Mouse (Mus musculus) forebrain, embryonic 16.5 days (tissue): ENCODE results near the gene Lrrk2. TPM values are rescaled to one million over a fixed set of nuclear protein-coding genes. Genes with fewer than 3 reads are reported as not detected.
"Not testable (repeated sequence)": the region's sequence is repeated elsewhere in the genome, so short reads cannot be mapped to it uniquely, and the experiment has no call there.

Experiments used
- ATAC-seq: fragments of 200-750 bp; cut with Nextera tagmentation; 2 replicates; pipeline ENCODE4 v1.8.0; 2017; ENCODE audit warnings: mild to moderate bottlenecking, moderate library complexity
- H3K27ac ChIP-seq: fragments of 300-500 bp; sonication (generic); 2 replicates; pipeline ENCODE4 v1.5.1; 2014; ENCODE audit warnings: low read length, control low read depth
- H3K27me3 ChIP-seq: fragments of 300-500 bp; sonication (generic); replicated peaks from 2 replicates; pipeline ENCODE4 v1.6.1; 2014; ENCODE audit warnings: low read length; ENCODE audit not compliant: control insufficient read depth, insufficient read depth
- H3K36me3 ChIP-seq: fragments of 300-500 bp; sonication (generic); 2 replicates; pipeline ENCODE4 v1.6.1; 2014; ENCODE audit not compliant: control insufficient read depth, insufficient read depth
- H3K4me1 ChIP-seq: fragments of 300-500 bp; sonication (generic); replicated peaks from 2 replicates; pipeline ENCODE4 v1.6.1; 2014; ENCODE audit warnings: low read length; ENCODE audit not compliant: control insufficient read depth, insufficient read depth
- H3K4me2 ChIP-seq: fragments of 300-500 bp; sonication (generic); 2 replicates; pipeline ENCODE4 v1.6.1; 2014; ENCODE audit warnings: mild to moderate bottlenecking, low read length, control low read depth
- H3K4me3 ChIP-seq: fragments of 300-500 bp; sonication (generic); replicated peaks from 2 replicates; pipeline ENCODE4 v1.5.1; 2014; ENCODE audit warnings: mild to moderate bottlenecking, low read length, control low read depth
- H3K9ac ChIP-seq: fragments of 300-500 bp; sonication (generic); replicated peaks from 2 replicates; pipeline ENCODE4 v1.6.1; 2014; ENCODE audit warnings: low read depth, low read length, control low read depth
- H3K9me3 ChIP-seq: fragments of 300-500 bp; sonication (generic); 2 replicates; pipeline ENCODE4 v1.6.1; 2016; ENCODE audit warnings: low read length; ENCODE audit not compliant: control insufficient read depth
- WGBS: fragments of 180-500 bp; shearing (Covaris S2); extraction: QIAGEN DNeasy Blood & Tissue Kit; methylation state at CpG from one replicate; pipeline ENCODE4 v1.1.7; 2014; 5-methylcytosine and 5-hydroxymethylcytosine counted together
- polyA plus RNA-seq: library from polyadenylated mRNA; unstranded; fragments of >200 nt; fragmentation: Nextera tagmentation; extraction: Ambion mirVana; gene quantifications from 2 replicates; pipeline ENCODE4 v1.2.1, GENCODE M21; 2015

Gene Lrrk2
- polyA plus RNA-seq, 1 experiment from 2014 or later: 1.8 TPM

DNA sequence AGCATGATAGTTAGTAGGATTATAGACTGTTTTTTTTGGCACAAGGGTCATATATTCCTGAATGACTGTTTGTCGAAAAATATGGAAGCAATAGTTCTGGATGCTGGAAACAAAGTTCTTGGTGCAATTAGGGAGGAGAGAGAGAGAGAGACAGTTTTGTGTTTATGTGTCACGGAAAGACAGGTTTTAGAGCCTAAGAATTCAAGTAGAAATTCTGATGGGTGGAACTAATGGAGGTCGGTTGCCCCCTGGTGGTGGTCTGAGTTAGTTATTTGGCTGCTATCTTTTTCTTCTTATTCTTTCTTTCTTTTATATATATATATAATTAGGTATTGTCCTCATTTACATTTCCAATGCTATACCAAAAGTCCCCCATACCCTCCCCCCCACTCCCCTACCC is 81.6 kb downstream of the Lrrk2 start:
- no peaks in the 10 kb centered on the region for H3K9me3 ChIP-seq
- no peaks in the 10 kb centered on the region for H3K27me3 ChIP-seq
- no peak overlapping the region for H3K9ac ChIP-seq
- WGBS: 25% methylated on average over 3 of the region's 3 CpGs
- no peak overlapping the region for H3K4me3 ChIP-seq
- H3K4me2 ChIP-seq: 0 out of 2 replicates have a peak overlapping the region, but pooled peaks have one; percentile 19
- no peaks in the 10 kb centered on the region for H3K36me3 ChIP-seq
- no peak overlapping the region for H3K27ac ChIP-seq
- peak; percentile 40; the same call in 1 of the 2 replicates for ATAC-seq
- no peaks in the 10 kb centered on the region for H3K4me1 ChIP-seq

DNA sequence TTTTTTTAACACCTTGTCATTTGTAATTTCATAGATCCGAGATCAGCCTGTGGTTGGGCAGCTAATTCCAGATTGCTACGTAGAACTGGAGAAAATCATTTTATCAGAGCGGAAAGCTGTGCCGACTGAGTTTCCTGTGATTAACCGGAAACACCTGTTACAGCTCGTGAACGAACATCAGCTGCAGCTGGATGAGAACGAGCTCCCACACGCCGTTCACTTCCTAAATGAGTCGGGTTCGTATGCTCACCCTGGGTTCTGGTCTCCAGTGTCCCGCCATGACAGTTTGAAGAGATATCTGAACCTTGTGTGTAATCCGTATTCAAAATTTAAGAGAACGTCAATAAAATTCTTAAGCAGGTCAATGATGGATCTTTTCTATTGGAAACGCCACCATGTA is 82.8 kb downstream of the Lrrk2 start:
- H3K9me3 ChIP-seq: no peaks in the 10 kb centered on the region
- no peak for ATAC-seq
- WGBS: 89% methylated on average over 16 of the region's 16 CpGs

GRCm38 (mm10) chr15:91772041-91772440 is 99.1 kb downstream of the Lrrk2 start:
- H3K4me3 ChIP-seq: no peak overlapping the region
- no peak for ATAC-seq
- H3K4me2 ChIP-seq: no peak overlapping the region
- H3K9me3 ChIP-seq: no peaks in the 10 kb centered on the region
- no peaks in the 10 kb centered on the region for H3K36me3 ChIP-seq
- no peak overlapping the region for H3K9ac ChIP-seq
- H3K4me1 ChIP-seq: no peaks in the 10 kb centered on the region
- H3K27me3 ChIP-seq: no peaks in the 10 kb centered on the region
- no peak overlapping the region for H3K27ac ChIP-seq
- 40% methylated on average over 4 of the region's 4 CpGs for WGBS

More for the DNA sequence above, 82.8 kb downstream of the Lrrk2 start:
- Histone ChIP-seq H3K36me3 (no peaks in the 10 kb centered on the region), H3K4me1 (no peaks in the 10 kb centered on the region), H3K9ac (no peak overlapping the region), H3K4me2 (no peak overlapping the region), H3K27me3 (no peaks in the 10 kb centered on the region), H3K27ac (no peak overlapping the region), H3K4me3 (no peak overlapping the region)

DNA sequence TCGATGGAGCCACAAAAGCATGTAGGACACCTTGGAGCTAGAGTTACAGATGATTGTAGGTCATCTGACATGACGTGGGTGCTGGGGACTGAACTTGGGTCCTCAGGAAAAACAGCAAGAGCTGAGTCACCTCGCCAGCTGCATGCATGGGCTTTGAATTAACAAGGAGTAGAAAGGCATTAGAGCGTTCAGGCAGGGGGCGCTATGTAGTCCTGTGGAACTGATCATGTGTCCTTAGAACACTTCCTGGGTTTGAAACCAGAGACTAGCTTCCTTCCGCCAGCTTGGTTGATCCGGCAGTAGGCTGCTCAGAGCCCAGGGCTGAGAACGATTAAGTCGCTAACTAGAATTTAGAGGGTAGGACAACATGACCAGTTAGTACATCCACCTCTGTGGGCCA is 106.2 kb downstream of the Lrrk2 start:
- Histone ChIP-seq H3K9ac (no peak overlapping the region), H3K27ac (no peak overlapping the region), H3K36me3 (no peaks in the 10 kb centered on the region), H3K4me2 (no peak overlapping the region), H3K4me3 (no peak overlapping the region), H3K9me3 (no peaks in the 10 kb centered on the region), H3K27me3 (no peaks in the 10 kb centered on the region), H3K4me1 (no peaks in the 10 kb centered on the region)
- 90% methylated on average over 9 of the region's 9 CpGs for WGBS
- no peak for ATAC-seq

DNA sequence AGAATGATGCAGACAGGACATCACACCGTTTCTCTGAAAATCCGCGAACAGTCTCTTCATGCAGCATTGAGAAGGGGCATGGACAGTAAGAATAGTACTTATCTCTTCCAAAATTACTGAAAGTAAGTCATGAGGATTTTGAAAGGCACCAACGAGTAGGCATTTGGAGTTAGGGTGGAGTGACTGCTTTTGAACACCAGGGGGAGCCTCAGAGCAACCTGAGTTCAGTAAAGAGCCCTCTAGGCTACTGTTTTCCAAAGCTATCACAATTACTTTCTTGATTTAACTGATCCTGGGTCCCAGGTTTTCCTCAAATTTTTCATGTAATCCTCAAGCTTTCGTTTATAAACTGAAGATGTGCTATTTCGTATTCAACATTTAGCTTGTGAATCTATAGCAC is 108.2 kb downstream of the Lrrk2 start:
- Histone ChIP-seq H3K27me3 (no peaks in the 10 kb centered on the region), H3K9ac (no peak overlapping the region), H3K27ac (no peak overlapping the region), H3K9me3 (no peaks in the 10 kb centered on the region), H3K36me3 (no peaks in the 10 kb centered on the region), H3K4me3 (no peak overlapping the region), H3K4me2 (no peak overlapping the region), H3K4me1 (no peaks in the 10 kb centered on the region)
- ATAC-seq: 0 out of 2 replicates have a peak, but pooled peaks have one; percentile 58
- WGBS: 30% methylated on average over 6 of the region's 6 CpGs

DNA sequence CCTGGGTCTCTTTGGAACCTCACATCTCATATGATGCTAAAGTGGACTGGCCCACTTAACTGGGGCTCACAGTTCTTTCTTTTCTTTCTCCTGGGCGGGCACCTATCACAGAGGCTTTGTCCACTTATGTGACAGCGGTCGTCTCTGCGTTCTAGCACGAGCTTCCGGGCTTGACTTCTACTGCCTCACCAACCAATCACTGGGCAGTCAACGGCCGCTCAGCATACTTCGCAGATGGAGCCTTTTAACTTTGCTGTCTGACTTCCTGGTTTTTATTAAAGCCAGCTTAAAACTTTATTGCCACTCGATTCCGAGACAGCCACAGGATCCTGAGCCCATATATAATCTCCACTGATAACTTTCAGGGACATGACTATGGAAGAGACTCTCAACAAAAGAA is 115.4 kb downstream of the Lrrk2 start:
- no peak for ATAC-seq
- Histone ChIP-seq H3K4me2 (no peak overlapping the region), H3K9me3 (no peaks in the 10 kb centered on the region), H3K4me1 (no peaks in the 10 kb centered on the region), H3K36me3 (no peaks in the 10 kb centered on the region), H3K4me3 (no peak overlapping the region), H3K27ac (no peak overlapping the region), H3K9ac (no peak overlapping the region), H3K27me3 (no peaks in the 10 kb centered on the region)
- WGBS: 93% methylated on average over 11 of the region's 11 CpGs

DNA sequence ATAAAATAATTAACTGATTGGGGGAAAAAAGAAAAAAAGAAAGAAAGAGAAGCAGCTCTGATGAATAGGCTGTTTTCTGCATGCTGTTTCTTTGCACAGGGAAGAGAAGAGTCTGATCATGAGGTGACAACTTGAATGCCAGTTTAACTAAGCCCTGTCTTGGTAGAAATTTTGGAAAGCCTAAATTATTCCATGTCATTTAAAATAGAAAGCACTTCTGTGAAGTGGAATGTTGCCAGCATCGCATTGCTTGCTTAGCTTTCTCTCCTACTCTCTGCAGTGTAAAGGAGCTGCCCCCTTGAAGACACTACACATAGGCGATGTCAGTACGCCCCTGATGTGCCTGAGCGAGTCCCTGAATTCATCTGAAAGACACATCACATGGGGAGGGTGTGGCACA is 133.5 kb downstream of the Lrrk2 start:
- Histone ChIP-seq H3K4me3 (no peak overlapping the region), H3K36me3 (no peaks in the 10 kb centered on the region), H3K4me2 (no peak overlapping the region), H3K9ac (no peak overlapping the region), H3K27ac (no peak overlapping the region), H3K27me3 (no peaks in the 10 kb centered on the region), H3K9me3 (no peaks in the 10 kb centered on the region), H3K4me1 (no peaks in the 10 kb centered on the region)
- 0 out of 2 replicates have a peak, but pooled peaks have one; percentile 45 for ATAC-seq
- WGBS: 73% methylated on average over 4 of the region's 4 CpGs

DNA sequence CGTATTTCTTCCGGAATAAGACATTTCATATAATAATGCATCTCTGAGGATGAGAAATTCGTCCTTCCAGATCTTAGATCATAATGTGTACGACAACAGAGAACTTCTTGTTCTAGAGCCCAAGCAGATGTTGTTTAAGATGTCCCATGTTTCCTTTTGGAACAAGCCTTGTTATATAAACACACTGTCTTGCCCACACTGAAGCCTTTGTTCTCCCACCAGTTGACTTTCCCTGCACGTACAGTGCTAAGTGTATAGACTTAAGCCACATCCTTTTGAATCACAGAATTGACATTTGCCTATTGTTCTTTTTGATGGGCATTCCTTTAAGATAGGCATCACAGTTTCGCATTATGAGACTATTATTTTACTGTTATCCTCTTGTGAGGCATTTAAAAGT is 162.3 kb downstream of the Lrrk2 start:
- Histone ChIP-seq H3K9ac (no peak overlapping the region), H3K27me3 (no peaks in the 10 kb centered on the region), H3K27ac (no peak overlapping the region), H3K4me1 (no peaks in the 10 kb centered on the region), H3K4me3 (no peak overlapping the region), H3K36me3 (no peaks in the 10 kb centered on the region), H3K9me3 (no peaks in the 10 kb centered on the region), H3K4me2 (no peak overlapping the region)
- WGBS: 84% methylated on average over 6 of the region's 6 CpGs
- ATAC-seq: no peak

DNA sequence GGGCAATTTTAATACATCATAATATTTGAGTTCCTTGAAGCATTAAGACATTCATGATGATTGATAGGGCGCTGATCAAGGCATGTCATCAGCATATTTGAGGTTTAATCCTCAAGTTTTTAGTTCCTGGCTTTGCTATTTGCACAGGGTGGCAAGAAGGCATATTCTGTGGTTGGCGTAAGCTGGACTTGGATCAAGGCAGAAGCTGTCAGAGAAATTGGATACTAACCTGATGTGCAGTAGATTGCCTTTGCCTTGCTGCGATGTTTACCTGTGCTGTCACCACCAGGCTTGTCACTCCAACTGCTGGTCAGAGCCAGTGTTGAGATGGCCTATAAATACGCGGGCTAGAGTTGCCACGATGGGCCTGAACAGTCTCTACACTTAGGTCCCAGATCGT is 165.0 kb downstream of the Lrrk2 start, which contains the start of gene Smgc:
Gene Smgc, plus strand, starts transcription at position 301 of the 400 bp plus-strand sequence.
- H3K4me2 ChIP-seq: no peak within 1 kb of the TSS
- no peak for ATAC-seq
- no peaks in the 10 kb centered on the region for H3K4me1 ChIP-seq
- no peaks in the 10 kb centered on the region for H3K9me3 ChIP-seq
- H3K4me3 ChIP-seq: no peak within 1 kb of the TSS
- H3K27ac ChIP-seq: no peak within 1 kb of the TSS
- 95% methylated on average over 7 of the region's 7 CpGs for WGBS
- H3K27me3 ChIP-seq: no peaks in the 10 kb centered on the region
- no peak within 1 kb of the TSS for H3K9ac ChIP-seq
- H3K36me3 ChIP-seq: no peaks in the 10 kb centered on the region

DNA sequence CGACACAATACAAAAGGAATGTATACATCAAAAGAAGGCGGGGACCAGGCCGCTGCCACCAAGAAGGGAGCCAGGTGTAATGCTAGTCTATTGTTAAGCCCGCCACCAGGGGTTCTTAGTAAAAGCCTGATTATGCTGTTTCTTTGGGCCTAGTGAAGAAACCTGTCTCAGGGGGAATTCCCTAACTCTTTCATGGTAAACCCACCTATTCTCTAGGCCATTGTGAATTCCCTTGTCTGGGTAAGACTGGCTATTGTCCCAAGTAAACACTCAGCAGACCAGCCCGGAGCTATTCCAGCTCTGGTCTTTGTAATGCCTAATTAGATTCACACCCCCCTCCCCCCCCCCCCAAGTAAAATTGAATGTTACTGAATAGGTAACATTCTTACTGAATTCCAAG is 191.2 kb downstream of the Lrrk2 start:
- H3K9ac ChIP-seq, ATAC-seq, H3K27me3 ChIP-seq, H3K36me3 ChIP-seq, H3K27ac ChIP-seq, H3K4me3 ChIP-seq, H3K9me3 ChIP-seq, H3K4me1 ChIP-seq, H3K4me2 ChIP-seq: not testable (repeated sequence)
- WGBS: 0% methylated on average over 5 of the region's 5 CpGs
